Mouse (Mus musculus): ENCODE measurements around the gene Pla2g3. TPM values are rescaled to one million over a fixed set of nuclear protein-coding genes. Genes with fewer than 3 reads are reported as not detected.

Gene Pla2g3
- total and polyA plus RNA-seq, 3 experiments = not detected

DNA sequence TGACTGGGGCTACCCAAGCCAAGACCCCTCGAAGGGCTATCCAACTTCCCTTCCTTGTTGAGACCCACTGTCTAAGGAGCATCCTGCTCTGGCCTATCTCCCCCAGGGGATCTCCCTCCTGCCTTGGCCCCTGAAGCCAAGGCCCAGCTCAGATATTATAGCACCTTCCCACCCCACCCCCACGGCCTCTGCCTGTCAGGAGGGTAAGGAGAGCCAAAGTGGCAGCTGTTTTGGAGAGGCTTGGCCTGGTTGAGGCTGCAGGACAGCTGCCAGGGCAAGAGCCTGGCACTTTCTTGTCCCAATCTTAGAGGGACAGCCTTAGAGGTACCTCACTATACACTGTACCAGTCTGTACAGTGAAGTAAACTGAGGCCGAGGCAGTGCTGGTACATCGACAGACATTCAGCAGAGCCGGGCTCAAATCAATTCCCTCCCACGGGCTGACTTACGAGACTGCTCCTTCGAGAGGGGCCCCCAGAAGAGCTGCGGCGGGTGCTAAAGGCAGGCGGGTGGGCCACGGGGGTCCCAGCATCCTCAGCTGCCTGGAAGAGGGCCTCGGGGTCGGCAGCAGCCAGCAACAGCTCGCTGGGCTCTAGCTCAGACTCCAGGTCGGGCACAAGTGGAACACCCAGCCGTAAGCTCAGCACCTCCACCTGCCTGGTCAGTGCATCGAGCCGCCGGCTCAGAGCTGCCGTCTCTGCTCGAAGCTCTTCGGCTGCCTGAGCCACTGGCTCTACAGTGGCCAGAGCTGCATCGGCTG lies 39.1 kb downstream of the Pla2g3 start:
- TF ChIP-seq PAX5 (IDR thresholded peaks at IDR 0.05; ENCODE audit: low read length) (no peak), CHD2 (IDR thresholded peaks at IDR 0.05; ENCODE audit: low read length) (no peak), CHD1 (IDR thresholded peaks at IDR 0.05; ENCODE audit: low read depth, low read length) (no peak), MAFK (IDR thresholded peaks at IDR 0.05; ENCODE audit: insufficient replicate concordance, low read length) (no peak), POLR2A (IDR thresholded peaks at IDR 0.05; ENCODE audit: low read depth, low read length) (no peak)
- H3K27ac ChIP-seq (ENCODE audit: insufficient read depth, low read depth) = no peak overlapping the region
- DNase-seq (ENCODE audit: extremely low read depth) = no peak
- peaks cover 0 to 19% of the 10 kb centered on the region in 2 experiments; a peak in 2 of 4 replicates for H3K4me1 ChIP-seq (ENCODE audit: control insufficient read depth in 1 of 2, insufficient read depth in 2 of 2)
- H3K4me2 ChIP-seq (ENCODE audit: insufficient read depth, low read depth, poor library complexity, severe bottlenecking) = no peak overlapping the region
- in situ Hi-C loops (cut with MboI; ENCODE audit: low pct_ligation_motif_present, low pct_unique_long_range_greater_than_20kb, low sequenced_read_pairs) = loop anchor here (5.0 to 25.0 kb wide), 4 partner anchors 50 to 385 kb away; partner anchors contain the start of gene Slc35e4
- peaks cover 0 to 45% of the 10 kb centered on the region in 2 experiments for H3K36me3 ChIP-seq (replicated peaks in 1 of 2; ENCODE audit: control insufficient read depth in 1 of 2, insufficient read depth in 1 of 2, low read length in 1 of 2)
- no peak overlapping the region for H3K9ac ChIP-seq (ENCODE audit: insufficient read depth, low read depth)
- no peaks in the 10 kb centered on the region for H3K9me3 ChIP-seq (replicated peaks; ENCODE audit: low read length)
- no peaks in the 10 kb centered on the region for H3K27me3 ChIP-seq (replicated peaks)
- dilution Hi-C loops (cut with MboI; ENCODE audit: extremely low pct_ligation_motif_present, extremely low pct_unique_long_range_greater_than_20kb, low sequenced_read_pairs) = no loop called here
- no peak overlapping the region for H3K4me3 ChIP-seq (replicated peaks in 1 of 3; ENCODE audit: low read depth in 2 of 3, low read length in 2 of 3, poor library complexity in 1 of 3)
- no peaks in the 10 kb centered on the region for H3K79me2 ChIP-seq (replicated peaks; ENCODE audit: control insufficient read depth, extremely low read depth, insufficient read depth, poor library complexity, severe bottlenecking)

- in situ Hi-C loops (cut with MboI; ENCODE audit: low pct_ligation_motif_present, low pct_unique_long_range_greater_than_20kb, low sequenced_read_pairs) (loop anchor here (5.0 to 25.0 kb wide), 4 partner anchors 50 to 385 kb away; partner anchors contain the start of gene Slc35e4), dilution Hi-C loops (cut with MboI; ENCODE audit: extremely low pct_ligation_motif_present, extremely low pct_unique_long_range_greater_than_20kb, low sequenced_read_pairs) (no loop called here)
- no peak overlapping the region for H3K4me2 ChIP-seq (ENCODE audit: insufficient read depth, low read depth, poor library complexity, severe bottlenecking)
- H3K9me3 ChIP-seq (replicated peaks; ENCODE audit: low read length) = no peaks in the 10 kb centered on the region
- H3K27ac ChIP-seq (ENCODE audit: insufficient read depth, low read depth) = no peak overlapping the region
- H3K36me3 ChIP-seq (replicated peaks in 1 of 2; ENCODE audit: control insufficient read depth in 1 of 2, insufficient read depth in 1 of 2, low read length in 1 of 2) = peaks cover 0 to 45% of the 10 kb centered on the region in 2 experiments
- H3K79me2 ChIP-seq (replicated peaks; ENCODE audit: control insufficient read depth, extremely low read depth, insufficient read depth, poor library complexity, severe bottlenecking) = no peaks in the 10 kb centered on the region
- DNase-seq (ENCODE audit: extremely low read depth) = no peak
- no peaks in the 10 kb centered on the region for H3K27me3 ChIP-seq (replicated peaks)
- H3K4me3 ChIP-seq (replicated peaks in 1 of 3; ENCODE audit: low read depth in 2 of 3, low read length in 2 of 3, poor library complexity in 1 of 3) = no peak overlapping the region
- peaks cover 0 to 25% of the 10 kb centered on the region in 2 experiments; a peak in 2 of 4 replicates for H3K4me1 ChIP-seq (ENCODE audit: control insufficient read depth in 1 of 2, insufficient read depth in 2 of 2)
- H3K9ac ChIP-seq (ENCODE audit: insufficient read depth, low read depth) = no peak overlapping the region
- no peak for TF ChIP-seq CHD2 (IDR thresholded peaks at IDR 0.05; ENCODE audit: low read length)
- no peak for TF ChIP-seq MAX (IDR thresholded peaks at IDR 0.05; ENCODE audit: low read length)
- TF ChIP-seq NELFE (IDR thresholded peaks at IDR 0.05; ENCODE audit: low read depth, low read length) = no peak
- TF ChIP-seq POLR2AphosphoS2 (IDR thresholded peaks at IDR 0.05; ENCODE audit: low read depth, low read length) = no peak
Observed at GRCm38 (mm10) chr11:3527766-3528165, 39.7 kb downstream of the Pla2g3 start.

- no peak for DNase-seq (ENCODE audit: extremely low read depth)
- Histone ChIP-seq H3K4me1 (ENCODE audit: control insufficient read depth in 1 of 2, insufficient read depth in 2 of 2) (peaks cover 0 to 25% of the 10 kb centered on the region in 2 experiments; a peak in 2 of 4 replicates), H3K27ac (ENCODE audit: insufficient read depth, low read depth) (no peak overlapping the region), H3K9me3 (replicated peaks; ENCODE audit: low read length) (no peaks in the 10 kb centered on the region), H3K27me3 (replicated peaks) (no peaks in the 10 kb centered on the region), H3K4me2 (ENCODE audit: insufficient read depth, low read depth, poor library complexity, severe bottlenecking) (no peak overlapping the region), H3K79me2 (replicated peaks; ENCODE audit: control insufficient read depth, extremely low read depth, insufficient read depth, poor library complexity, severe bottlenecking) (no peaks in the 10 kb centered on the region), H3K4me3 (replicated peaks in 1 of 3; ENCODE audit: low read depth in 2 of 3, low read length in 2 of 3, poor library complexity in 1 of 3) (no peak overlapping the region), H3K9ac (ENCODE audit: insufficient read depth, low read depth) (no peak overlapping the region), H3K36me3 (replicated peaks in 1 of 2; ENCODE audit: control insufficient read depth in 1 of 2, insufficient read depth in 1 of 2, low read length in 1 of 2) (peaks cover 0 to 47% of the 10 kb centered on the region in 2 experiments)
- TF ChIP-seq ZKSCAN1 (IDR thresholded peaks at IDR 0.05; ENCODE audit: borderline replicate concordance, low read depth, low read length) = no peak
- no peak for TF ChIP-seq CTCF (conservative IDR thresholded peaks at IDR 0.05 in 1 of 2, IDR thresholded peaks at IDR 0.05 in 1 of 2; ENCODE audit: low read depth in 2 of 2, low read length in 2 of 2)
- no peak for TF ChIP-seq NRF1 (IDR thresholded peaks at IDR 0.05; ENCODE audit: low read depth, low read length)
- TF ChIP-seq GABPA (IDR thresholded peaks at IDR 0.05; ENCODE audit: insufficient replicate concordance, low read depth, low read length) = no peak
- no peak for TF ChIP-seq MAZ (IDR thresholded peaks at IDR 0.05; ENCODE audit: low read depth, low read length)
- no peak for TF ChIP-seq BHLHE40 (IDR thresholded peaks at IDR 0.05; ENCODE audit: low read depth, low read length)
- TF ChIP-seq TBP (conservative IDR thresholded peaks at IDR 0.05; ENCODE audit: low read depth, low read length) = no peak
- TF ChIP-seq MXI1 (IDR thresholded peaks at IDR 0.05; ENCODE audit: low read depth, low read length) = no peak
- no peak for TF ChIP-seq SIN3A (IDR thresholded peaks at IDR 0.05; ENCODE audit: low read length)
- dilution Hi-C loops (cut with MboI; ENCODE audit: extremely low pct_ligation_motif_present, extremely low pct_unique_long_range_greater_than_20kb, low sequenced_read_pairs) = no loop called here
- in situ Hi-C loops (cut with MboI; ENCODE audit: low pct_ligation_motif_present, low pct_unique_long_range_greater_than_20kb, low sequenced_read_pairs) = loop anchor here (5.0 to 25.0 kb wide), 4 partner anchors 51 to 384 kb away; partner anchors contain the start of gene Slc35e4
Observed at GRCm38 (mm10) chr11:3528208-3528607, 40.1 kb downstream of the Pla2g3 start.
